Mouse (Mus musculus) heart, embryonic 15.5 days (tissue): Measurements from ENCODE around the gene Msantd2. TPM values are rescaled to one million over a fixed set of nuclear protein-coding genes. Genes with fewer than 3 reads are reported as not detected.
A peak's percentile ranks its signal among the peaks of the same experiment; 100 is the strongest.

ENCODE experiments used
- ATAC-seq: fragments of 200-750 bp; cut with Nextera tagmentation; replicated peaks from 2 replicates; pipeline ENCODE4 v1.8.0; 2017; ENCODE audit warnings: low read depth, moderate TSS enrichment; ENCODE audit not compliant: insufficient number of reproducible peaks, insufficient read depth, low FRiP score
- H3K27ac ChIP-seq: fragments of 300-500 bp; sonication (generic); 2 replicates; pipeline ENCODE4 v1.5.1; 2015; ENCODE audit warnings: mild to moderate bottlenecking, inconsistent platforms
- H3K27me3 ChIP-seq: fragments of 300-500 bp; sonication (generic); 2 replicates; pipeline ENCODE4 v1.6.1; 2015; ENCODE audit warnings: inconsistent platforms
- H3K36me3 ChIP-seq: fragments of 300-500 bp; sonication (generic); 2 replicates; pipeline ENCODE4 v1.6.1; 2015; ENCODE audit warnings: mild to moderate bottlenecking, inconsistent platforms
- H3K4me1 ChIP-seq: fragments of 300-500 bp; sonication (generic); replicated peaks from 2 replicates; pipeline ENCODE4 v1.6.1; 2015; ENCODE audit warnings: inconsistent platforms
- H3K4me2 ChIP-seq: fragments of 300-500 bp; sonication (generic); 2 replicates; pipeline ENCODE4 v1.6.1; 2015; ENCODE audit warnings: inconsistent platforms, mild to moderate bottlenecking, moderate library complexity
- H3K4me3 ChIP-seq: fragments of 300-500 bp; sonication (generic); 2 replicates; pipeline ENCODE4 v1.5.1; 2015; ENCODE audit warnings: mild to moderate bottlenecking, inconsistent platforms
- H3K9ac ChIP-seq: fragments of 300-500 bp; sonication (generic); 2 replicates; pipeline ENCODE4 v1.6.1; 2015; ENCODE audit warnings: mild to moderate bottlenecking, inconsistent platforms
- H3K9me3 ChIP-seq: fragments of 300-500 bp; sonication (generic); replicated peaks from 2 replicates; pipeline ENCODE4 v1.6.1; 2016; ENCODE audit warnings: inconsistent platforms
- WGBS: fragments of 180-500 bp; shearing (Covaris S2); methylation state at CpG from one replicate; pipeline ENCODE4 v1.1.7; 2015; ENCODE audit warnings: mixed read lengths; 5-methylcytosine and 5-hydroxymethylcytosine counted together
- polyA plus RNA-seq: library from polyadenylated mRNA; unstranded; fragments of >200 nt; fragmentation: Nextera tagmentation; extraction: Ambion mirVana; gene quantifications from 2 replicates; pipeline ENCODE4 v1.2.1, GENCODE M21; 2015

The Msantd2 gene
- polyA plus RNA-seq, 1 experiment from 2014 or later, result 9.5 TPM

GRCm38 (mm10) chr9:37544447-37545165 lies 55.5 kb downstream of the Msantd2 start:
- H3K4me3 ChIP-seq, result peak overlapping the region; percentile 52
- H3K4me1 ChIP-seq, result peaks cover 25% of the 10 kb centered on the region
- H3K36me3 ChIP-seq, result no peaks in the 10 kb centered on the region
- peak overlapping the region; percentile 84 for H3K4me2 ChIP-seq
- peak overlapping the region; percentile 15; the same call in 1 of the 2 replicates for H3K27ac ChIP-seq
- peak; percentile 44; the same call in 1 of the 2 replicates for ATAC-seq
- H3K9ac ChIP-seq, result peak overlapping the region; percentile 43; the same call in 1 of the 2 replicates
- no peaks in the 10 kb centered on the region for H3K9me3 ChIP-seq
- H3K27me3 ChIP-seq, result peaks cover 17% of the 10 kb centered on the region
- WGBS, result 4% methylated on average over 29 of the region's 29 CpGs

- Histone ChIP-seq H3K4me3 (peak overlapping the region; percentile 52), H3K9ac (no peak overlapping the region), H3K4me2 (peak overlapping the region; percentile 84), H3K27ac (no peak overlapping the region), H3K27me3 (peaks cover 19% of the 10 kb centered on the region), H3K4me1 (peaks cover 25% of the 10 kb centered on the region), H3K36me3 (no peaks in the 10 kb centered on the region), H3K9me3 (no peaks in the 10 kb centered on the region)
- 17% methylated on average over 17 of the region's 17 CpGs for WGBS
- ATAC-seq, result no peak
These were observed 56.1 kb downstream of the Msantd2 start for GRCm38 (mm10) chr9:37545166-37545610.

GRCm38 (mm10) chr9:37545847-37546452 lies 56.8 kb downstream of the Msantd2 start:
- Histone ChIP-seq H3K9ac (no peak overlapping the region), H3K4me2 (peak overlapping the region; percentile 84; the same call in 1 of the 2 replicates), H3K27ac (no peak overlapping the region), H3K4me3 (no peak overlapping the region), H3K4me1 (peaks cover 21% of the 10 kb centered on the region), H3K36me3 (no peaks in the 10 kb centered on the region), H3K9me3 (no peaks in the 10 kb centered on the region), H3K27me3 (peaks cover 24% of the 10 kb centered on the region)
- 31% methylated on average over 27 of the region's 27 CpGs for WGBS
- ATAC-seq, result no peak

- no peak for ATAC-seq
- Histone ChIP-seq H3K4me1 (peaks cover 24% of the 10 kb centered on the region), H3K4me2 (no peak overlapping the region), H3K27me3 (peaks cover 32% of the 10 kb centered on the region), H3K27ac (no peak overlapping the region), H3K36me3 (no peaks in the 10 kb centered on the region), H3K9me3 (no peaks in the 10 kb centered on the region), H3K4me3 (no peak overlapping the region), H3K9ac (no peak overlapping the region)
- WGBS, result 76% methylated on average over 1 of the region's 1 CpGs
These were observed 57.8 kb downstream of the Msantd2 start for GRCm38 (mm10) chr9:37546889-37547288.

- ATAC-seq, result no peak
- no peak overlapping the region for H3K4me2 ChIP-seq
- no peak overlapping the region for H3K9ac ChIP-seq
- H3K9me3 ChIP-seq, result no peaks in the 10 kb centered on the region
- H3K27me3 ChIP-seq, result peaks cover 51% of the 10 kb centered on the region
- no peak overlapping the region for H3K27ac ChIP-seq
- H3K4me3 ChIP-seq, result no peak overlapping the region
- no peaks in the 10 kb centered on the region for H3K36me3 ChIP-seq
- H3K4me1 ChIP-seq, result peaks cover 19% of the 10 kb centered on the region
- 56% methylated on average over 1 of the region's 1 CpGs for WGBS
These were observed 61.3 kb downstream of the Msantd2 start for GRCm38 (mm10) chr9:37550435-37550834.

GRCm38 (mm10) chr9:37551751-37552531 lies 62.8 kb downstream of the Msantd2 start:
- 2% methylated on average over 23 of the region's 23 CpGs for WGBS
- Histone ChIP-seq H3K9me3 (no peaks in the 10 kb centered on the region), H3K9ac (peak overlapping the region; percentile 45), H3K36me3 (no peaks in the 10 kb centered on the region), H3K27ac (no peak overlapping the region), H3K4me2 (peak overlapping the region; percentile 92), H3K4me1 (peaks cover 13% of the 10 kb centered on the region), H3K27me3 (peaks cover 39% of the 10 kb centered on the region), H3K4me3 (peak overlapping the region; percentile 49)
- ATAC-seq, result no peak

GRCm38 (mm10) chr9:37552536-37553293 lies 63.6 kb downstream of the Msantd2 start, which contains the start of gene Nrgn:
Gene Nrgn (minus strand): TSS chr9:37552904.
- Histone ChIP-seq H3K9ac (peak within 1 kb of the TSS; percentile 45), H3K36me3 (no peaks in the 10 kb centered on the region), H3K4me2 (peak within 1 kb of the TSS; percentile 92), H3K4me3 (peak within 1 kb of the TSS; percentile 49), H3K27me3 (peaks cover 39% of the 10 kb centered on the region), H3K4me1 (peaks cover 13% of the 10 kb centered on the region), H3K27ac (no peak within 1 kb of the TSS), H3K9me3 (no peaks in the 10 kb centered on the region)
- peak; percentile 91 for ATAC-seq
- WGBS, result 4% methylated on average over 31 of the region's 31 CpGs

GRCm38 (mm10) chr9:37554279-37554678 lies 65.2 kb downstream of the Msantd2 start:
- no peak overlapping the region for H3K9ac ChIP-seq
- no peak for ATAC-seq
- no peak overlapping the region for H3K4me3 ChIP-seq
- H3K27ac ChIP-seq, result no peak overlapping the region
- no peaks in the 10 kb centered on the region for H3K36me3 ChIP-seq
- H3K4me2 ChIP-seq, result no peak overlapping the region
- H3K4me1 ChIP-seq, result peaks cover 13% of the 10 kb centered on the region
- WGBS, result 78% methylated on average over 1 of the region's 1 CpGs
- peaks cover 39% of the 10 kb centered on the region for H3K27me3 ChIP-seq
- no peaks in the 10 kb centered on the region for H3K9me3 ChIP-seq

- Histone ChIP-seq H3K9me3 (no peaks in the 10 kb centered on the region), H3K9ac (no peak within 1 kb of the TSS), H3K27me3 (peaks cover 38% of the 10 kb centered on the region), H3K4me3 (no peak within 1 kb of the TSS), H3K36me3 (no peaks in the 10 kb centered on the region), H3K4me1 (peaks cover 13% of the 10 kb centered on the region), H3K4me2 (no peak within 1 kb of the TSS), H3K27ac (no peak within 1 kb of the TSS)
- WGBS, result 23% methylated on average over 7 of the region's 7 CpGs
- no peak for ATAC-seq
These were observed 66.0 kb downstream of the Msantd2 start, which contains the start of gene Siae for GRCm38 (mm10) chr9:37554838-37555748. Gene Siae (plus strand): TSS chr9:37555698.

GRCm38 (mm10) chr9:37556366-37556765 lies 67.2 kb downstream of the Msantd2 start:
- Histone ChIP-seq H3K9me3 (no peaks in the 10 kb centered on the region), H3K9ac (no peak overlapping the region), H3K4me1 (peaks cover 13% of the 10 kb centered on the region), H3K4me3 (no peak overlapping the region), H3K27ac (no peak overlapping the region), H3K36me3 (no peaks in the 10 kb centered on the region), H3K27me3 (peaks cover 29% of the 10 kb centered on the region), H3K4me2 (no peak overlapping the region)
- WGBS, result 60% methylated on average over 3 of the region's 3 CpGs
- no peak for ATAC-seq
